Mouse (Mus musculus): ENCODE measurements around the gene Ccdc183. TPM values are rescaled to one million over a fixed set of nuclear protein-coding genes. Genes with fewer than 3 reads are reported as not detected.

The Ccdc183 gene
- polyA plus RNA-seq, 1 experiment from 2014 or later: 0.11 TPM

- no peak for ATAC-seq (replicated peaks; ENCODE audit: extremely low read depth, insufficient read depth, low FRiP score)
- Histone ChIP-seq H3K27ac (ENCODE audit: low read length) (no peak overlapping the region), H3K4me1 (ENCODE audit: control insufficient read depth, insufficient read depth, low read length) (no peaks in the 10 kb centered on the region), H3K9ac (ENCODE audit: low read length) (no peak overlapping the region), H3K4me2 (ENCODE audit: low read depth, low read length) (no peak overlapping the region), H3K4me3 (ENCODE audit: low read length) (no peak overlapping the region), H3K27me3 (ENCODE audit: control insufficient read depth, insufficient read depth, low read length) (0 out of 2 replicates have a peak, but pooled peaks cover 3% of the 10 kb centered on the region), H3K9me3 (replicated peaks; ENCODE audit: control insufficient read depth, low read length) (no peaks in the 10 kb centered on the region), H3K36me3 (ENCODE audit: control insufficient read depth, insufficient read depth) (no peaks in the 10 kb centered on the region)
- 43% methylated on average over 1 of the region's 1 CpGs for WGBS
Measured at GRCm38 (mm10) chr2:25654502-25654901, 37.0 kb upstream of the Ccdc183 start.

- Histone ChIP-seq H3K9ac (ENCODE audit: low read length) (no peak within 1 kb of the TSS), H3K27ac (ENCODE audit: low read length) (no peak within 1 kb of the TSS), H3K4me2 (ENCODE audit: low read depth, low read length) (no peak within 1 kb of the TSS), H3K9me3 (replicated peaks; ENCODE audit: control insufficient read depth, low read length) (no peaks in the 10 kb centered on the region), H3K36me3 (ENCODE audit: control insufficient read depth, insufficient read depth) (no peaks in the 10 kb centered on the region), H3K4me3 (ENCODE audit: low read length) (no peak within 1 kb of the TSS), H3K27me3 (ENCODE audit: control insufficient read depth, insufficient read depth, low read length) (0 out of 2 replicates have a peak, but pooled peaks cover 3% of the 10 kb centered on the region), H3K4me1 (ENCODE audit: control insufficient read depth, insufficient read depth, low read length) (no peaks in the 10 kb centered on the region)
- 69% methylated on average over 2 of the region's 2 CpGs for WGBS
- no peak for ATAC-seq (replicated peaks; ENCODE audit: extremely low read depth, insufficient read depth, low FRiP score)
Measured at GRCm38 (mm10) chr2:25652902-25653301, 35.4 kb upstream of the Ccdc183 start, which contains the start of gene Lcn8. TSS of gene Lcn8 (plus strand) at chr2:25653120.

DNA sequence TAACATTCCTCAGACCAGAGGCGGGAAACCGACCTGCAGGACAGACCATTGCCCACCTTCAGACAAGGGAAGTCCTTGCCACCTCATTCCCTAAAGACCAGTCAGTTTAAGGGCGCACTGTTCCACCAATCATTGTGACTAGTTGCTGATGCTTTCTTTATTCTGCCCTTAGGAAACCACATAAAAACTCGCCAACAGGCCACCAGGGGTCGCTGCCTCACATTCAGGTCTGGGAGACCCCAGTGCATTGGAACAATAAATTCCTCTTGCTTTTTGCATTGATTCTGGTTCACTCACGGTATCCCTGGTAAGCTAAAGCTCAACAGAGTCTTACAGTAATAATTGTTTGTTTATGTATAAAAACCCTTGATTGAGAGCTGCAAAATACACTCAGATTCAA, 22.4 kb upstream of the Ccdc183 start:
- no peak overlapping the region for H3K4me3 ChIP-seq (ENCODE audit: low read length)
- no peak for ATAC-seq (replicated peaks; ENCODE audit: extremely low read depth, insufficient read depth, low FRiP score)
- WGBS: 21% methylated on average over 6 of the region's 6 CpGs

GRCm38 (mm10) chr2:25634046-25634445, 16.6 kb upstream of the Ccdc183 start:
- WGBS: 47% methylated on average over 1 of the region's 1 CpGs
- ATAC-seq (replicated peaks; ENCODE audit: extremely low read depth, insufficient read depth, low FRiP score): no peak

More for the DNA sequence above, 22.4 kb upstream of the Ccdc183 start:
- no peak overlapping the region for H3K9ac ChIP-seq (ENCODE audit: low read length)
- H3K4me1 ChIP-seq (ENCODE audit: control insufficient read depth, insufficient read depth, low read length): no peaks in the 10 kb centered on the region
- H3K27ac ChIP-seq (ENCODE audit: low read length): no peak overlapping the region
- H3K36me3 ChIP-seq (ENCODE audit: control insufficient read depth, insufficient read depth): no peaks in the 10 kb centered on the region
- no peaks in the 10 kb centered on the region for H3K9me3 ChIP-seq (replicated peaks; ENCODE audit: control insufficient read depth, low read length)
- no peak overlapping the region for H3K4me2 ChIP-seq (ENCODE audit: low read depth, low read length)
- no peaks in the 10 kb centered on the region for H3K27me3 ChIP-seq (ENCODE audit: control insufficient read depth, insufficient read depth, low read length)

GRCm38 (mm10) chr2:25633616-25634015, 16.1 kb upstream of the Ccdc183 start:
- no peaks in the 10 kb centered on the region for H3K9me3 ChIP-seq (replicated peaks; ENCODE audit: control insufficient read depth, low read length)
- WGBS: 84% methylated on average over 3 of the region's 3 CpGs
- H3K4me1 ChIP-seq (ENCODE audit: control insufficient read depth, insufficient read depth, low read length): no peaks in the 10 kb centered on the region
- H3K36me3 ChIP-seq (ENCODE audit: control insufficient read depth, insufficient read depth): no peaks in the 10 kb centered on the region
- no peak overlapping the region for H3K27ac ChIP-seq (ENCODE audit: low read length)
- H3K4me3 ChIP-seq (ENCODE audit: low read length): no peak overlapping the region
- no peak for ATAC-seq (replicated peaks; ENCODE audit: extremely low read depth, insufficient read depth, low FRiP score)
- H3K27me3 ChIP-seq (ENCODE audit: control insufficient read depth, insufficient read depth, low read length): no peaks in the 10 kb centered on the region
- H3K9ac ChIP-seq (ENCODE audit: low read length): no peak overlapping the region
- no peak overlapping the region for H3K4me2 ChIP-seq (ENCODE audit: low read depth, low read length)

More at GRCm38 (mm10) chr2:25634046-25634445, 16.6 kb upstream of the Ccdc183 start:
- no peaks in the 10 kb centered on the region for H3K9me3 ChIP-seq (replicated peaks; ENCODE audit: control insufficient read depth, low read length)
- no peaks in the 10 kb centered on the region for H3K27me3 ChIP-seq (ENCODE audit: control insufficient read depth, insufficient read depth, low read length)
- no peaks in the 10 kb centered on the region for H3K36me3 ChIP-seq (ENCODE audit: control insufficient read depth, insufficient read depth)
- no peak overlapping the region for H3K27ac ChIP-seq (ENCODE audit: low read length)
- no peak overlapping the region for H3K4me3 ChIP-seq (ENCODE audit: low read length)
- H3K9ac ChIP-seq (ENCODE audit: low read length): no peak overlapping the region
- no peak overlapping the region for H3K4me2 ChIP-seq (ENCODE audit: low read depth, low read length)
- no peaks in the 10 kb centered on the region for H3K4me1 ChIP-seq (ENCODE audit: control insufficient read depth, insufficient read depth, low read length)

- H3K4me1 ChIP-seq (ENCODE audit: control insufficient read depth, insufficient read depth, low read length): no peaks in the 10 kb centered on the region
- WGBS: 44% methylated on average over 4 of the region's 4 CpGs
Measured at GRCm38 (mm10) chr2:25628738-25629137, 11.3 kb upstream of the Ccdc183 start.

DNA sequence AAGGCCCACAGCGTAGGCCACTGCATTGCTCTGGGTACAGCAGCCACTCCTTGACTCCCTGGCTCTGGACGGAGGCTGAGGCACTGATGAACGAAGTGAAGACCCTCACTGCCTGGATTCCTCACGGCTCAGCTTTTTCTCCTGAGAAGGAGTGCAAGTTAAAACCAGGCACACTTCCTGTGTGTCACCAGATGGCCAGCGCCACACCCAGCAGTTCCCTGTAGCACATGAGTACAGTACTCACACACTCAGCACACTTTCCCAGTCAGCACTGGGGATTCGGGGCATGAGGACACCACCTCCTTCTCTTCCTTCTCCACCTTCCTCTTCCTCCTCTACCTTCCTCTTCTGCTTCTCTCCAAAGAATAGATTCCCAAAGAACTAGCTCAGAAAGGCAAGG, 10.3 kb upstream of the Ccdc183 start, which contains the start of gene Fcna:
Gene Fcna, minus strand, starts transcription at position 220 of the 400 bp plus-strand sequence.
- Histone ChIP-seq H3K27ac (ENCODE audit: low read length) (no peak within 1 kb of the TSS), H3K4me2 (ENCODE audit: low read depth, low read length) (no peak within 1 kb of the TSS), H3K9me3 (replicated peaks; ENCODE audit: control insufficient read depth, low read length) (no peaks in the 10 kb centered on the region), H3K27me3 (ENCODE audit: control insufficient read depth, insufficient read depth, low read length) (no peaks in the 10 kb centered on the region), H3K36me3 (ENCODE audit: control insufficient read depth, insufficient read depth) (no peaks in the 10 kb centered on the region), H3K4me1 (ENCODE audit: control insufficient read depth, insufficient read depth, low read length) (no peaks in the 10 kb centered on the region), H3K4me3 (ENCODE audit: low read length) (no peak within 1 kb of the TSS), H3K9ac (ENCODE audit: low read length) (no peak within 1 kb of the TSS)
- 67% methylated on average over 6 of the region's 6 CpGs for WGBS
- no peak for ATAC-seq (replicated peaks; ENCODE audit: extremely low read depth, insufficient read depth, low FRiP score)

More at GRCm38 (mm10) chr2:25628738-25629137, 11.3 kb upstream of the Ccdc183 start:
- H3K4me3 ChIP-seq (ENCODE audit: low read length): no peak overlapping the region
- no peak for ATAC-seq (replicated peaks; ENCODE audit: extremely low read depth, insufficient read depth, low FRiP score)
- H3K36me3 ChIP-seq (ENCODE audit: control insufficient read depth, insufficient read depth): no peaks in the 10 kb centered on the region
- no peak overlapping the region for H3K27ac ChIP-seq (ENCODE audit: low read length)
- H3K27me3 ChIP-seq (ENCODE audit: control insufficient read depth, insufficient read depth, low read length): no peaks in the 10 kb centered on the region
- H3K9me3 ChIP-seq (replicated peaks; ENCODE audit: control insufficient read depth, low read length): no peaks in the 10 kb centered on the region
- H3K9ac ChIP-seq (ENCODE audit: low read length): no peak overlapping the region
- H3K4me2 ChIP-seq (ENCODE audit: low read depth, low read length): no peak overlapping the region

DNA sequence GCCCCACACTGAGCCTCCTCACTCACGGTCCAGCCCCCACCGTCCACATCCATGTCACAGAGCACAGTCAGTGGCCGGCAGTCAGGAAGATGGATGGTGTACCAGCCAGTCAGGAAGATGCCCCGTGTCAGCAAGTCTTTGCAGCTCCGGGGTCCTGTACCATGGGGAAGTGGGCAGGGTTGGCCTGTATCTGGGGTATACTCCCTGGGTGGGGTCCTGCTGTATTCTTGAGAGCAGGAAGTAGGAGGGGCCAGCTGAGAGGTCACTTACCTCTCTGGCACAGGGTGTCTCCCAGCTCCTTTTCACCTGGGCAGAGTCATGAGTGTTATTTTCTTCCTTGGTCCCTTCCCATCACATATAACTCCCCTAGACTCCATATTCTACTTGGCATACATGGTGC, 8.5 kb upstream of the Ccdc183 start:
- Histone ChIP-seq H3K4me3 (ENCODE audit: low read length) (no peak overlapping the region), H3K27ac (ENCODE audit: low read length) (no peak overlapping the region), H3K36me3 (ENCODE audit: control insufficient read depth, insufficient read depth) (no peaks in the 10 kb centered on the region), H3K4me1 (ENCODE audit: control insufficient read depth, insufficient read depth, low read length) (peaks cover 7% of the 10 kb centered on the region), H3K4me2 (ENCODE audit: low read depth, low read length) (no peak overlapping the region), H3K27me3 (ENCODE audit: control insufficient read depth, insufficient read depth, low read length) (no peaks in the 10 kb centered on the region), H3K9ac (ENCODE audit: low read length) (no peak overlapping the region), H3K9me3 (replicated peaks; ENCODE audit: control insufficient read depth, low read length) (no peaks in the 10 kb centered on the region)
- ATAC-seq (replicated peaks; ENCODE audit: extremely low read depth, insufficient read depth, low FRiP score): no peak
- WGBS: 48% methylated on average over 5 of the region's 5 CpGs

GRCm38 (mm10) chr2:25621229-25622200, 4.0 kb upstream of the Ccdc183 start, which contains the start of gene Tmem141:
TSS of gene Tmem141 (minus strand) at chr2:25622005.
- Histone ChIP-seq H3K27me3 (ENCODE audit: control insufficient read depth, insufficient read depth, low read length) (peaks cover 19% of the 10 kb centered on the region), H3K9ac (ENCODE audit: low read length) (peak within 1 kb of the TSS; percentile 79), H3K9me3 (replicated peaks; ENCODE audit: control insufficient read depth, low read length) (no peaks in the 10 kb centered on the region), H3K4me3 (ENCODE audit: low read length) (peak within 1 kb of the TSS; percentile 62), H3K4me2 (ENCODE audit: low read depth, low read length) (peak within 1 kb of the TSS; percentile 92), H3K4me1 (ENCODE audit: control insufficient read depth, insufficient read depth, low read length) (peaks cover 9% of the 10 kb centered on the region), H3K36me3 (ENCODE audit: control insufficient read depth, insufficient read depth) (no peaks in the 10 kb centered on the region), H3K27ac (ENCODE audit: low read length) (peak within 1 kb of the TSS; percentile 67)
- 6% methylated on average over 34 of the region's 34 CpGs for WGBS
- peak; percentile 92 for ATAC-seq (replicated peaks; ENCODE audit: extremely low read depth, insufficient read depth, low FRiP score)
